Mouse (Mus musculus) CH12.LX (cell line): ENCODE results near the gene Aff1. TPM values are rescaled to one million over a fixed set of nuclear protein-coding genes. Genes with fewer than 3 reads are reported as not detected.

ENCODE experiments used
- DNase-seq: peaks from one replicate; pipeline ENCODE4 v3.0.0-alpha.2; 2013; ENCODE audit errors: extremely low read depth
- H3K27ac ChIP-seq: 2 replicates; pipeline ENCODE4 v1.5.1; 2012; ENCODE audit warnings: low read depth, mild to moderate bottlenecking, control low read depth, moderate library complexity; ENCODE audit not compliant: insufficient read depth
- H3K27me3 ChIP-seq: replicated peaks from 2 replicates; pipeline ENCODE3; 2012; ENCODE audit warnings: inconsistent platforms
- H3K36me3 ChIP-seq, 2 experiments: replicated peaks in 1 of 2; 2 replicates each; pipeline versions ENCODE3 to v1.6.1; 2012; ENCODE audit warnings: inconsistent platforms in 1 of 2, low read length in 1 of 2, mild to moderate bottlenecking in 1 of 2, mixed read lengths in 1 of 2, moderate library complexity in 1 of 2; ENCODE audit not compliant: control insufficient read depth in 1 of 2, insufficient read depth in 1 of 2
- H3K4me1 ChIP-seq, 2 experiments: 2 replicates each; pipeline ENCODE4 v1.6.1; 2012; ENCODE audit warnings: inconsistent platforms in 1 of 2, moderate library complexity in 1 of 2; ENCODE audit not compliant: insufficient read depth in 2 of 2, control insufficient read depth in 1 of 2
- H3K4me2 ChIP-seq: 2 replicates; pipeline ENCODE4 v1.6.1; 2012; ENCODE audit warnings: low read depth, mild to moderate bottlenecking, control low read depth; ENCODE audit not compliant: poor library complexity, insufficient read depth, severe bottlenecking
- H3K4me3 ChIP-seq, 3 experiments: fragments of 150-350 bp in 1 of 3; sonication (generic) in 1 of 3; replicated peaks in 1 of 3; 2 replicates each; pipeline versions ENCODE3 to v1.5.1; 2011 to 2012; ENCODE audit warnings: low read depth in 2 of 3, low read length in 2 of 3, mild to moderate bottlenecking in 2 of 3, moderate library complexity in 2 of 3, control low read depth in 1 of 3, improper control_type of control experiment in 1 of 3, inconsistent platforms in 1 of 3, mixed read lengths in 1 of 3; ENCODE audit not compliant: poor library complexity in 1 of 3
- H3K79me2 ChIP-seq: replicated peaks from 2 replicates; pipeline ENCODE4 v1.6.1; 2012; ENCODE audit warnings: mild to moderate bottlenecking, moderate library complexity; ENCODE audit not compliant: control insufficient read depth, poor library complexity, insufficient read depth, severe bottlenecking; ENCODE audit errors: extremely low read depth
- H3K9ac ChIP-seq: 2 replicates; pipeline ENCODE4 v1.6.1; 2012; ENCODE audit warnings: low read depth, mild to moderate bottlenecking, control low read depth, moderate library complexity; ENCODE audit not compliant: insufficient read depth
- H3K9me3 ChIP-seq: replicated peaks from 2 replicates; pipeline ENCODE3; 2012; ENCODE audit warnings: low read length, inconsistent platforms, mixed read lengths
- CHD2 ChIP-seq: IDR thresholded peaks from 2 replicates; pipeline ENCODE4 v1.6.1; 2011; ENCODE audit warnings: low read length, improper control_type of control experiment
- HCFC1 ChIP-seq: IDR thresholded peaks from 2 replicates; pipeline ENCODE4 v1.6.1; 2012; ENCODE audit warnings: low read depth, mild to moderate bottlenecking, inconsistent platforms, low read length, improper control_type of control experiment
- MEF2A ChIP-seq: IDR thresholded peaks from 2 replicates; pipeline ENCODE4 v1.6.1; 2014; ENCODE audit warnings: low read depth, mild to moderate bottlenecking, inconsistent platforms, low read length, improper control_type of control experiment, borderline replicate concordance
- NELFE ChIP-seq: IDR thresholded peaks from 2 replicates; pipeline ENCODE4 v1.6.1; 2011; ENCODE audit warnings: low read depth, low read length, improper control_type of control experiment
- NRF1 ChIP-seq: IDR thresholded peaks from 2 replicates; pipeline ENCODE4 v1.6.1; 2014; ENCODE audit warnings: low read depth, mild to moderate bottlenecking, inconsistent platforms, low read length, improper control_type of control experiment, moderate library complexity
- PAX5 ChIP-seq: IDR thresholded peaks from 2 replicates; pipeline ENCODE4 v1.6.1; 2012; ENCODE audit warnings: low read length, inconsistent platforms, mixed read lengths
- POLR2A ChIP-seq: IDR thresholded peaks from 2 replicates; pipeline ENCODE4 v1.6.1; 2011; ENCODE audit warnings: low read depth, mild to moderate bottlenecking, improper control_type of control experiment, low read length
- SIN3A ChIP-seq: IDR thresholded peaks from 2 replicates; pipeline ENCODE4 v1.6.1; 2012; ENCODE audit warnings: low read length, improper control_type of control experiment, inconsistent platforms
- TCF12 ChIP-seq: IDR thresholded peaks from 2 replicates; pipeline ENCODE4 v1.6.1; 2014; ENCODE audit warnings: low read depth, mild to moderate bottlenecking, inconsistent platforms, low read length, improper control_type of control experiment
- USF1 ChIP-seq: IDR thresholded peaks from 2 replicates; pipeline ENCODE4 v1.6.1; 2014; ENCODE audit warnings: low read depth, mild to moderate bottlenecking, inconsistent platforms, low read length, improper control_type of control experiment
- ZKSCAN1 ChIP-seq: IDR thresholded peaks from 2 replicates; pipeline ENCODE4 v1.6.1; 2012; ENCODE audit warnings: low read depth, inconsistent platforms, low read length, improper control_type of control experiment, borderline replicate concordance
- ZNF384 ChIP-seq: IDR thresholded peaks from 2 replicates; pipeline ENCODE4 v1.6.1; 2012; ENCODE audit warnings: low read depth, low read length, improper control_type of control experiment, inconsistent platforms
- dilution Hi-C: fragments of 300-500 bp; cut with MboI; formaldehyde crosslinking; loops from 2 replicates; pipeline ENCODE4 v1.14.3; 2020; ENCODE audit warnings: low sequenced_read_pairs; ENCODE audit not compliant: extremely low pct_unique_long_range_greater_than_20kb, extremely low pct_ligation_motif_present
- in situ Hi-C: fragments of 300-500 bp; cut with MboI; formaldehyde crosslinking; loops from 3 replicates; pipeline ENCODE4 v1.14.3; 2019; ENCODE audit warnings: low sequenced_read_pairs, low pct_ligation_motif_present, low pct_unique_long_range_greater_than_20kb, mixed read lengths
- polyA plus RNA-seq: library from polyadenylated mRNA; unstranded; fragments of >175 nt; gene quantifications from 2 replicates; pipeline ENCODE4 v1.2.1, GENCODE M21; 2012; ENCODE audit warnings: low read depth; ENCODE audit not compliant: insufficient read length
- total RNA-seq, 2 experiments: library from RNA; depleted of rRNA; stranded (reverse); fragments of 300-350 nt in 1 of 2; fragments of >200 nt in 1 of 2; gene quantifications; 2 replicates each; pipeline ENCODE4 v1.2.3; 2012 to 2014

Gene Aff1
- total and polyA plus RNA-seq, 3 experiments: 13.2 to 38.9 (median 21.8) TPM

DNA sequence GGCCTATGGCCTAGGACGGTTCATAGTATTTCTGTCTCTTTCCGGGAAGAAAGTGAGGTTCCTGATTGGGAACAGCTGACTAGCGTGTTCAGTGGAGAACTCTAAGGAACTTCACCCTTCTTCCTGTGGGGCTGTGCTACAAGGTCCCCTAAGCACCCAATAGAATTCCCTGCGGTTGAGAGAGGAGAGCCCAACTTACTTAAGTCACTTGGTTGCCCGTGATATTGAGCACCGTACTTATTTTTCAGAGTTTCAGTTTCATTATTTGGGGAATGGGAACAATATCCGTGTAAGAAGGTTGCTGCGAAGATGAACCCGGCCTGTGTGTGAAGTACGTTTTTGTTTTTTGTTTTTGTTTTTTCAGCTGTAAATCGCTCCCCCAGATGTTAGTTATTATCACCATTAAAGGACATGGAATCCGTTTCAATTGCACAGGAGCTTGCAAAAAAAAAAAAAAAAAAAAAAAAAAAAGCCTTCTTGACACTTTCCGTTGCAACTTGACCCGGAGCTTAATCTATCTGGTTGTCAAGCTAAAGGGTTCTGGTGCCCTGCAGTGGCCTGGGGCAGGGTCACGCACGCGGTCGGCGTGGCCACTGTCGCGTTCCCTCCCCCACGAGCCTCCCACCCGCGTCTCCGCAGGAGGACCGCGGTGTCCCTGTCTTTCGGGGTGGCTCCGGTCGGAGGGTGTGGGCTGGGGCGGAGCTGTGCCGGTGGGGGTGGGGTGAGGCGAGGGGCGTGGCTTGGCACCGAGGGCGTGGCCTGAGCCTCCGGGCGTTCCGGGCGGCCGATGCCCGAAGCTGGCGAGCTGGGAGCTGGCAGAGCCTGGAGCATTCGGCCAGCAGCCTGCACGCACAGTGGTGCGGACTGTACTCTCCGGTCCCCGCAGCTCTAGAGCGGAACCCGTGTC, at the start of gene Aff1 (continued):
- peak; percentile 66 for TF ChIP-seq NELFE

DNA sequence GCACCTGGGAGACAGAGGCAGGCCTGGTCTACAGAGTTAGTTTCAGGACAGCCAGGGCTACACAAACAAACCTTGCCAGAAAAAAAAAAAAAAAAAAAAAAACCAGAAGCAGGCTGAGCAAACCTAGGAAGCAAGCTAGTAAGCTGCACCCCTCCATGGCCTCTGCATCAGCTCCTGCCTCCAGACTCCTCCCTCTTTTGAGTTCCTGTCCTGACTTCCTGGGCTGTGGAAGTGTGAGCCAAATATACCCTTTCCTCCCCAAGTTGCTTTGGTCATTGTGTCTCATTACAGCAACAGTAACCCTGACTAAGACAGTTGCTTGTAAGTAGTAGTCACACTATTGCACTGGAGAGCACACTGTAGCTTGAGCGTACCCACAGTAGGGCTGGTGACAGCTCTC, 48.0 kb upstream of the Aff1 start:
- in situ Hi-C loops (no loop called here), dilution Hi-C loops (no loop called here)
- Histone ChIP-seq H3K79me2 (no peaks in the 10 kb centered on the region), H3K4me2 (no peak overlapping the region), H3K27me3 (no peaks in the 10 kb centered on the region), H3K27ac (no peak overlapping the region), H3K4me1 (no peaks in the 10 kb centered on the region), H3K4me3 (no peak overlapping the region), H3K36me3 (no peaks in the 10 kb centered on the region), H3K9ac (no peak overlapping the region), H3K9me3 (no peaks in the 10 kb centered on the region)
- no peak for TF ChIP-seq HCFC1
- TF ChIP-seq ZNF384: peak; percentile 11; the same call in 1 of the 2 replicates
- no peak for DNase-seq

DNA sequence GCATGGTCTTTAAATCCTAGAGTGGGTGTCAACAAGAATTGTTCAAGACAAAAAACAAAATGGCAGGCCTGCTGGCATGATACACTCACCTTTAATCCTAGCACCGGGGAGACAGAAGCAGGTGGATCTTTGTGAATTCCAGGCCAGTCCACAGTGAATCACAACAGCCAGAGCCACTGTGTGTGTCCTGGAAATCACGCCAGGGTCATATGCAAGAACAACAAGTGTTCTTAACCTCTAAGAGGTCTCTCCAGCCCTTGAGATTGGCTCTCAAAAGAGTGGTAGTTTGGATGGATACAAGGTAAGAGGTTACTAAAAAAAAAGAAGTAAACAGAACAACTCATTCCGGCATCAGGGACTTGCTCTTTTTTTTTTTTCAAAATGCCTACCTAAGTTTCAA, 44.9 kb upstream of the Aff1 start:
- Histone ChIP-seq H3K4me1 (no peaks in the 10 kb centered on the region), H3K36me3 (no peaks in the 10 kb centered on the region), H3K4me2 (no peak overlapping the region), H3K27ac (no peak overlapping the region), H3K4me3 (no peak overlapping the region), H3K9me3 (no peaks in the 10 kb centered on the region), H3K9ac (no peak overlapping the region), H3K27me3 (no peaks in the 10 kb centered on the region), H3K79me2 (no peaks in the 10 kb centered on the region)
- dilution Hi-C loops: no loop called here
- in situ Hi-C loops: no loop called here
- TF ChIP-seq PAX5 (no peak), CHD2 (no peak), POLR2A (no peak), NRF1 (no peak), SIN3A (no peak), ZNF384 (no peak), TCF12 (no peak), MEF2A (no peak), ZKSCAN1 (no peak), HCFC1 (no peak), USF1 (no peak)
- DNase-seq: no peak
